Mouse (Mus musculus) liver, embryonic 15.5 days (tissue): Measurements from ENCODE around the gene Olfr1054. TPM values are rescaled to one million over a fixed set of nuclear protein-coding genes. Genes with fewer than 3 reads are reported as not detected.
"Not testable (repeated sequence)": the region's sequence is repeated elsewhere in the genome, so short reads cannot be mapped to it uniquely, and the experiment has no call there.

Experiments
- ATAC-seq: fragments of 200-750 bp; cut with Nextera tagmentation; 2 replicates; pipeline ENCODE4 v1.8.0; 2017; ENCODE audit warnings: moderate number of reproducible peaks, mild to moderate bottlenecking, moderate library complexity; ENCODE audit not compliant: insufficient read depth
- H3K27ac ChIP-seq: fragments of 300-500 bp; sonication (generic); replicated peaks from 2 replicates; pipeline ENCODE4 v1.5.1; 2015; ENCODE audit warnings: mild to moderate bottlenecking, inconsistent platforms
- H3K27me3 ChIP-seq: fragments of 300-500 bp; sonication (generic); 2 replicates; pipeline ENCODE4 v1.6.1; 2015; ENCODE audit warnings: mild to moderate bottlenecking, inconsistent platforms
- H3K36me3 ChIP-seq: fragments of 300-500 bp; sonication (generic); replicated peaks from 2 replicates; pipeline ENCODE4 v1.6.1; 2015; ENCODE audit warnings: moderate library complexity, mild to moderate bottlenecking, inconsistent platforms
- H3K4me1 ChIP-seq: fragments of 300-500 bp; sonication (generic); replicated peaks from 2 replicates; pipeline ENCODE4 v1.6.1; 2015; ENCODE audit warnings: inconsistent platforms
- H3K4me2 ChIP-seq: fragments of 300-500 bp; sonication (generic); 2 replicates; pipeline ENCODE4 v1.6.1; 2015; ENCODE audit warnings: moderate library complexity, mild to moderate bottlenecking, inconsistent platforms
- H3K4me3 ChIP-seq: fragments of 300-500 bp; sonication (generic); replicated peaks from 2 replicates; pipeline ENCODE4 v1.5.1; 2015; ENCODE audit warnings: mild to moderate bottlenecking, inconsistent platforms
- H3K9ac ChIP-seq: fragments of 300-500 bp; sonication (generic); 2 replicates; pipeline ENCODE4 v1.6.1; 2015; ENCODE audit warnings: moderate library complexity, mild to moderate bottlenecking, inconsistent platforms
- H3K9me3 ChIP-seq: fragments of 300-500 bp; sonication (generic); replicated peaks from 2 replicates; pipeline ENCODE4 v1.6.1; 2016; ENCODE audit warnings: inconsistent platforms
- WGBS: fragments of 180-500 bp; shearing (Covaris S2); methylation state at CpG from one replicate; pipeline ENCODE4 v1.1.7; 2015; ENCODE audit warnings: mixed read lengths; ENCODE audit not compliant: insufficient replicate concordance; 5-methylcytosine and 5-hydroxymethylcytosine counted together
- polyA plus RNA-seq: library from polyadenylated mRNA; unstranded; fragments of >200 nt; fragmentation: Nextera tagmentation; extraction: Ambion mirVana; gene quantifications from 2 replicates; pipeline ENCODE4 v1.2.1, GENCODE M21; 2015

The Olfr1054 gene
- polyA plus RNA-seq, result not detected in 2 replicates

- Histone ChIP-seq H3K36me3 (no peaks in the 10 kb centered on the region), H3K9ac (no peak within 1 kb of the TSS), H3K4me2 (no peak within 1 kb of the TSS), H3K4me1 (no peaks in the 10 kb centered on the region), H3K9me3 (no peaks in the 10 kb centered on the region), H3K4me3 (no peak within 1 kb of the TSS), H3K27me3 (no peaks in the 10 kb centered on the region), H3K27ac (no peak within 1 kb of the TSS)
- ATAC-seq, result no peak
- WGBS, result 73% methylated on average over 3 of the region's 3 CpGs
Observed at GRCm38 (mm10) chr2:86335333-86335732, at the start of gene Olfr1054. TSS of gene Olfr1054 (minus strand) at chr2:86335433.

- ATAC-seq, result no peak
- Histone ChIP-seq H3K4me3 (no peak within 1 kb of the TSS), H3K27me3 (no peaks in the 10 kb centered on the region), H3K9ac (no peak within 1 kb of the TSS), H3K4me2 (no peak within 1 kb of the TSS), H3K9me3 (no peaks in the 10 kb centered on the region), H3K4me1 (no peaks in the 10 kb centered on the region), H3K36me3 (no peaks in the 10 kb centered on the region), H3K27ac (no peak within 1 kb of the TSS)
Observed at GRCm38 (mm10) chr2:86378293-86378692, 43.1 kb upstream of the Olfr1054 start, which contains the start of gene Olfr1057. TSS of gene Olfr1057 (minus strand) at chr2:86378393.

- not testable (repeated sequence) for H3K4me3 ChIP-seq, H3K36me3 ChIP-seq, H3K27me3 ChIP-seq, H3K4me1 ChIP-seq, H3K9me3 ChIP-seq, H3K4me2 ChIP-seq, H3K9ac ChIP-seq, ATAC-seq, H3K27ac ChIP-seq
- no CpG with 5 or more reads among the region's 6 CpGs for WGBS
Observed at GRCm38 (mm10) chr2:86366342-86366741, 31.1 kb upstream of the Olfr1054 start.

- H3K36me3 ChIP-seq, result no peaks in the 10 kb centered on the region
- no peak within 1 kb of the TSS for H3K27ac ChIP-seq
- H3K4me1 ChIP-seq, result no peaks in the 10 kb centered on the region
- H3K9ac ChIP-seq, result no peak within 1 kb of the TSS
- no peaks in the 10 kb centered on the region for H3K27me3 ChIP-seq
- ATAC-seq, result no peak
- no peak within 1 kb of the TSS for H3K4me2 ChIP-seq
- H3K9me3 ChIP-seq, result no peaks in the 10 kb centered on the region
- no peak within 1 kb of the TSS for H3K4me3 ChIP-seq
Observed at GRCm38 (mm10) chr2:86362369-86362768, 27.1 kb upstream of the Olfr1054 start, which contains the start of gene Olfr1056. TSS of gene Olfr1056 (minus strand) at chr2:86362469.

DNA sequence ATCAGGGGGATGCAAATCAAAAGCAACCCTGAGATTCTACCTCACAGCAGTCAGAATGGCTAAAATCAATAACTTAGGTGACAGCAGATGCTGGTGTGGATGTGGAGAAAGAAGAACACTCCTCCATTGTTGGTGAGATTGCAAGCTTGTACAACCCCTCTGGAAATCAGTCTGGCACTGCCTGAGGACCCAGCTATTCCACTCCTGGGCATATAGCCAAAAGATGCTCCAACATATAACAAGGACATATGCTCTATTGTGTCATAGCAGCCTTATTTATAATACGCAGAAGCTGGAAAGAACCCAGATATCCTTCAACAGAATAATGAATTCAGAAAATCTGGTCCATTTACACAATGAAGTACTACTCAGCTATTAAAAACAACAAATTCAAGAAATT is 16.5 kb upstream of the Olfr1054 start:
- not testable (repeated sequence) for H3K4me3 ChIP-seq, H3K36me3 ChIP-seq, H3K9me3 ChIP-seq, ATAC-seq, H3K27ac ChIP-seq, H3K27me3 ChIP-seq, H3K4me1 ChIP-seq, H3K4me2 ChIP-seq, H3K9ac ChIP-seq
- WGBS, result 70% methylated on average over 1 of the region's 1 CpGs

DNA sequence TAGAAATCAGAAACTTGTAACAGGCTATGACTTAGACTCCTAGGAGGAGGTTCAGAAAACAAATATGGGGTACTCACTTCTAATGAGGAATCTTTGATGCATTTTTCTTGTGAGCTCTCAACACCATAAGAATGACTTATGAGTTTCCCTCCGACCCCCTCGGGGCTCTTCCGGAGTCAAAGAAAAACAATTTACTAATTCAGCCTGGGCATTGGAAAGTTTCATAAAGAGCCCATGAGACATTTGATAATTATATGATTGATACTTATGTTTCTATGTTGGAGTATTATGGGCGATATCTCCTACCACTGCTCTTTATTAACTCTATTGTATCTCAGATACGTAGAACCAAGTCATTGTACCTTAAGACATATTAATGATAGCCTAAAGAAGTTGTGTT is 15.0 kb upstream of the Olfr1054 start, which contains the start of gene Olfr1055:
Gene Olfr1055, minus strand, starts transcription at position 101 of the 400 bp plus-strand sequence.
- no peaks in the 10 kb centered on the region for H3K36me3 ChIP-seq
- H3K9me3 ChIP-seq, result no peaks in the 10 kb centered on the region
- H3K4me1 ChIP-seq, result no peaks in the 10 kb centered on the region
- no peak within 1 kb of the TSS for H3K9ac ChIP-seq
- no peak within 1 kb of the TSS for H3K4me2 ChIP-seq
- no peak for ATAC-seq
- no peak within 1 kb of the TSS for H3K4me3 ChIP-seq
- H3K27ac ChIP-seq, result no peak within 1 kb of the TSS
- 66% methylated on average over 5 of the region's 5 CpGs for WGBS
- no peaks in the 10 kb centered on the region for H3K27me3 ChIP-seq

- no peaks in the 10 kb centered on the region for H3K9me3 ChIP-seq
- no peak within 1 kb of the TSS for H3K4me3 ChIP-seq
- no peak within 1 kb of the TSS for H3K27ac ChIP-seq
- no peaks in the 10 kb centered on the region for H3K36me3 ChIP-seq
- 42% methylated on average over 3 of the region's 3 CpGs for WGBS
- no peak within 1 kb of the TSS for H3K4me2 ChIP-seq
- H3K27me3 ChIP-seq, result no peaks in the 10 kb centered on the region
- H3K4me1 ChIP-seq, result no peaks in the 10 kb centered on the region
- no peak for ATAC-seq
- no peak within 1 kb of the TSS for H3K9ac ChIP-seq
Observed at GRCm38 (mm10) chr2:86315184-86315583, 20.0 kb downstream of the Olfr1054 start, which contains the start of gene Olfr1053. TSS of gene Olfr1053 (minus strand) at chr2:86315284.

GRCm38 (mm10) chr2:86292155-86292554 is 43.1 kb downstream of the Olfr1054 start, which contains the start of gene Olfr1052:
TSS of gene Olfr1052 (plus strand) at chr2:86292455.
- H3K27me3 ChIP-seq, result no peaks in the 10 kb centered on the region
- no peaks in the 10 kb centered on the region for H3K36me3 ChIP-seq
- no peak for ATAC-seq
- no peak within 1 kb of the TSS for H3K4me2 ChIP-seq
- no peaks in the 10 kb centered on the region for H3K4me1 ChIP-seq
- H3K4me3 ChIP-seq, result no peak within 1 kb of the TSS
- H3K9ac ChIP-seq, result no peak within 1 kb of the TSS
- H3K9me3 ChIP-seq, result no peaks in the 10 kb centered on the region
- no peak within 1 kb of the TSS for H3K27ac ChIP-seq

Other genes starting within 250 kb of the Olfr1054 start
- gene Olfr1037, start 248.0 kb downstream of the Olfr1054 start, polyA plus RNA-seq, result not detected in 2 replicates
- gene Olfr1039, start 199.5 kb downstream of the Olfr1054 start, polyA plus RNA-seq, result not detected in 2 replicates
- not detected in 2 replicates for gene Olfr1040, start 188.7 kb downstream of the Olfr1054 start, polyA plus RNA-seq
- not detected in 2 replicates for gene Olfr1042, start 173.6 kb downstream of the Olfr1054 start, polyA plus RNA-seq
- gene Olfr1043, start 167.9 kb downstream of the Olfr1054 start, polyA plus RNA-seq, result not detected in 2 replicates
- not detected in 2 replicates for gene Olfr1044, start 157.6 kb downstream of the Olfr1054 start, polyA plus RNA-seq
- gene Olfr52, start 149.8 kb downstream of the Olfr1054 start, polyA plus RNA-seq, result not detected in 2 replicates
- not detected in 2 replicates for gene Olfr1045, start 132.4 kb downstream of the Olfr1054 start, polyA plus RNA-seq
- not detected in 2 replicates for gene Olfr1046, start 116.1 kb downstream of the Olfr1054 start, polyA plus RNA-seq
- not detected in 2 replicates for gene Olfr1047, start 104.0 kb downstream of the Olfr1054 start, polyA plus RNA-seq
- not detected in 2 replicates for gene Olfr1048, start 95.1 kb downstream of the Olfr1054 start, polyA plus RNA-seq
- gene Olfr1049, start 77.1 kb downstream of the Olfr1054 start, polyA plus RNA-seq, result not detected in 2 replicates
- not detected in 2 replicates for gene Olfr1051, start 56.3 kb downstream of the Olfr1054 start, polyA plus RNA-seq
- not detected in 2 replicates for gene Olfr1052, start 43.0 kb downstream of the Olfr1054 start, polyA plus RNA-seq
- not detected in 2 replicates for gene Olfr1053, start 20.1 kb downstream of the Olfr1054 start, polyA plus RNA-seq
- not detected in 2 replicates for gene Olfr1055, start 14.9 kb upstream of the Olfr1054 start, polyA plus RNA-seq
- gene Olfr1056, start 27.0 kb upstream of the Olfr1054 start, polyA plus RNA-seq, result not detected in 2 replicates
- gene Olfr1057, start 43.0 kb upstream of the Olfr1054 start, polyA plus RNA-seq, result not detected in 2 replicates
- gene Olfr1058, start 53.1 kb upstream of the Olfr1054 start, polyA plus RNA-seq, result not detected in 2 replicates
- gene Olfr1061, start 78.6 kb upstream of the Olfr1054 start, polyA plus RNA-seq, result not detected in 2 replicates
- gene Olfr1062, start 91.3 kb upstream of the Olfr1054 start, polyA plus RNA-seq, result not detected in 2 replicates
- gene Olfr1065, start 115.2 kb upstream of the Olfr1054 start, polyA plus RNA-seq, result not detected in 2 replicates
- not detected in 2 replicates for gene Olfr1066, start 120.8 kb upstream of the Olfr1054 start, polyA plus RNA-seq
- gene Olfr228, start 152.0 kb upstream of the Olfr1054 start, polyA plus RNA-seq, result not detected in 2 replicates
- not detected in 2 replicates for gene Olfr1076, start 173.0 kb upstream of the Olfr1054 start, polyA plus RNA-seq
- not detected in 2 replicates for gene Olfr1079, start 207.0 kb upstream of the Olfr1054 start, polyA plus RNA-seq
- gene Olfr1080, start 222.8 kb upstream of the Olfr1054 start, polyA plus RNA-seq, result not detected in 2 replicates